Mouse (Mus musculus) neural tube, embryonic 15.5 days (tissue): ENCODE measurements at regions not wholly inside any gene's neighbourhood (a gene's known extent, or its start where the extent isn't known, plus 50 kb on each side); places are given as distances from the start of the nearest gene placed in this dataset.

Experiments used
- ATAC-seq: fragments of 200-750 bp; cut with Nextera tagmentation; 2 replicates; pipeline ENCODE4 v1.8.0; 2017; ENCODE audit warnings: mild to moderate bottlenecking, moderate TSS enrichment, moderate library complexity; ENCODE audit not compliant: low FRiP score
- H3K27ac ChIP-seq: fragments of 300-500 bp; sonication (generic); replicated peaks from 2 replicates; pipeline ENCODE4 v1.5.1; 2015; ENCODE audit warnings: mild to moderate bottlenecking, inconsistent platforms
- H3K27me3 ChIP-seq: fragments of 300-500 bp; sonication (generic); replicated peaks from 2 replicates; pipeline ENCODE4 v1.6.1; 2015; ENCODE audit warnings: inconsistent platforms
- H3K36me3 ChIP-seq: fragments of 300-500 bp; sonication (generic); 2 replicates; pipeline ENCODE4 v1.6.1; 2015; ENCODE audit warnings: inconsistent platforms
- H3K4me1 ChIP-seq: fragments of 300-500 bp; sonication (generic); 2 replicates; pipeline ENCODE4 v1.6.1; 2015; ENCODE audit warnings: inconsistent platforms
- H3K4me2 ChIP-seq: fragments of 300-500 bp; sonication (generic); 2 replicates; pipeline ENCODE4 v1.6.1; 2015; ENCODE audit warnings: inconsistent platforms, mild to moderate bottlenecking, moderate library complexity
- H3K4me3 ChIP-seq: fragments of 300-500 bp; sonication (generic); replicated peaks from 2 replicates; pipeline ENCODE4 v1.5.1; 2015; ENCODE audit warnings: mild to moderate bottlenecking, inconsistent platforms
- H3K9ac ChIP-seq: fragments of 300-500 bp; sonication (generic); replicated peaks from 2 replicates; pipeline ENCODE4 v1.6.1; 2015; ENCODE audit warnings: mild to moderate bottlenecking, inconsistent platforms
- H3K9me3 ChIP-seq: fragments of 300-500 bp; sonication (generic); replicated peaks from 2 replicates; pipeline ENCODE4 v1.6.1; 2016; ENCODE audit warnings: inconsistent platforms
- WGBS: fragments of 180-500 bp; shearing (Covaris S2); methylation state at CpG from one replicate; pipeline ENCODE4 v1.1.7; 2015; ENCODE audit warnings: mixed read lengths; 5-methylcytosine and 5-hydroxymethylcytosine counted together

- Histone ChIP-seq H3K9ac (no peak overlapping the region), H3K27ac (no peak overlapping the region), H3K4me3 (no peak overlapping the region), H3K9me3 (no peaks in the 10 kb centered on the region), H3K36me3 (no peaks in the 10 kb centered on the region), H3K4me1 (no peaks in the 10 kb centered on the region), H3K4me2 (no peak overlapping the region), H3K27me3 (no peaks in the 10 kb centered on the region)
- WGBS: 79% methylated on average over 2 of the region's 2 CpGs
- ATAC-seq: no peak
These were observed 208.8 kb upstream of the Dusp10 start for GRCm38 (mm10) chr1:183804295-183804694.

DNA sequence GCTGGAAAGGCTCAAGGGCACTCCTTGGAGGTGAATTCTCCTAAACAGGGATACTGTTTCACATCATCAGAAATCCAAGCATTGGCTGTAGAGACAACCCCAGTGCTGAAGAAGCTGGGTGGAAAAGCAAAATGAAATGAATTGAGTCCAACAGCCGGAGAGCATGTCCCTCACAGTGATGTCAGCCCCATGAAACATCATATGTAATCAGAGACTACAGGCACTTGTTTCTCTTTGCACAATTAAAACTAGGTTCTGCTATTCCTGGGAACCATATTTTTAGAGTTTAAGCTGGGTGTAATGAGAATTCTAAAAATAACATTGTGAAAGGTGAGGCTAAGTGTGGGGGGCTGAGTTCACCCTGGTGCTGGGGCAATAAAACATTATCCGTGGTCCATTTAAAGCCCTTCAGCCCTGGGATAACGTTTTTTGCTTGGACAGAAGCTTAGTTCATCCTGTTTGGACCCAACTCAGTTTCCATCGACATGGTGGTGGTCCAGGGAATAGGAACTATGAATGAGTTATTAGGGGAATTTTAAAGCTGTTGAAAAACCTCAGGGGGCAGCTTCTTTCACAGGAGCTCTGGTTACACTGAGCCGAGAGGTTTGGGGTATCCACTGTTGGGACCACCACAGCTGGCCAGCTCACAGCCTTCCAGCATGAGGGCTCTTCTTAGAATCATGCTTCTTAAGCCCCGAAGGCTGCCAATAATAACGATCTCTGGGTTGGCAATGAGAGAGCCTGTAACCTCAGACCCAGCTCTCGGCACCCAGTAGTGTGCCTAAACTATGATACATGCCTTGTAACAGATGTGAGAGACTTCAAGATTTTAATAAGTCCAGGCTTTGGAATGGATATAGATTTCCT, 206.0 kb upstream of the Dusp10 start:
- H3K4me2 ChIP-seq: no peak overlapping the region
- 77% methylated on average over 8 of the region's 8 CpGs for whole genome bisulfite sequencing
- ATAC-seq: no peak
- no peaks in the 10 kb centered on the region for H3K27me3 ChIP-seq
- H3K27ac ChIP-seq: no peak overlapping the region
- no peaks in the 10 kb centered on the region for H3K4me1 ChIP-seq
- H3K36me3 ChIP-seq: no peaks in the 10 kb centered on the region
- no peak overlapping the region for H3K9ac ChIP-seq
- no peaks in the 10 kb centered on the region for H3K9me3 ChIP-seq
- no peak overlapping the region for H3K4me3 ChIP-seq

GRCm38 (mm10) chr1:183808168-183808567, 204.9 kb upstream of the Dusp10 start:
- no peak overlapping the region for H3K27ac ChIP-seq
- no peaks in the 10 kb centered on the region for H3K36me3 ChIP-seq
- H3K9ac ChIP-seq: no peak overlapping the region
- no peak overlapping the region for H3K4me2 ChIP-seq
- H3K4me3 ChIP-seq: no peak overlapping the region
- H3K27me3 ChIP-seq: no peaks in the 10 kb centered on the region
- H3K9me3 ChIP-seq: no peaks in the 10 kb centered on the region
- ATAC-seq: no peak
- H3K4me1 ChIP-seq: no peaks in the 10 kb centered on the region
- WGBS: 92% methylated on average over 2 of the region's 2 CpGs

DNA sequence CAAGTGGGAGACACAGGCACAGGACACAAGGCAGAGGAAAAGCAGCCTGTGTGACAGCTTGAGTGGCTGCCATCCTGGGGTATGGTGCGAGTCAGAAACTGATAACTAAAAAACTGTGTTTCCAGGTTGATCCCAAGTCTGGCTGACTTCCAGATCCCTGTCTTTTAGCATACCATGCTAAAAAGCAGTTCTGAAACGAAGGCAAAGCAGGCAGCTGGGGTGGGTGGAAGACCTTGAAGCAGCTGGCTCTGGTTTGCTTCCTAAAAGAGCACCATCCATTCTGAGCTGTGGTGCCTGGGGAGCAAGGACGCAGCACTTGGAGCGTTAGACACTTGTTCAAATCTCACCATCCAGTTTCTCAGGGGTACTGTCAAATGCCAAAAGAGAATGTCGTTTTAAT, 192.5 kb upstream of the Dusp10 start:
- Histone ChIP-seq H3K9ac (no peak overlapping the region), H3K36me3 (no peaks in the 10 kb centered on the region), H3K27me3 (no peaks in the 10 kb centered on the region), H3K27ac (no peak overlapping the region), H3K4me2 (no peak overlapping the region), H3K9me3 (no peaks in the 10 kb centered on the region), H3K4me1 (no peaks in the 10 kb centered on the region), H3K4me3 (no peak overlapping the region)
- no peak for ATAC-seq
- WGBS: 61% methylated on average over 5 of the region's 5 CpGs

- Histone ChIP-seq H3K4me3 (no peak overlapping the region), H3K9ac (no peak overlapping the region), H3K36me3 (no peaks in the 10 kb centered on the region), H3K4me2 (no peak overlapping the region), H3K27ac (no peak overlapping the region), H3K9me3 (no peaks in the 10 kb centered on the region), H3K27me3 (no peaks in the 10 kb centered on the region), H3K4me1 (no peaks in the 10 kb centered on the region)
- no peak for ATAC-seq
- WGBS: 30% methylated on average over 4 of the region's 4 CpGs
These were observed 186.8 kb upstream of the Dusp10 start for GRCm38 (mm10) chr1:183826300-183826699.

GRCm38 (mm10) chr1:183845135-183845534, 168.0 kb upstream of the Dusp10 start:
- H3K4me2 ChIP-seq: no peak overlapping the region
- ATAC-seq: no peak
- H3K9ac ChIP-seq: no peak overlapping the region
- no peak overlapping the region for H3K27ac ChIP-seq
- no peaks in the 10 kb centered on the region for H3K27me3 ChIP-seq
- no peaks in the 10 kb centered on the region for H3K9me3 ChIP-seq
- no peaks in the 10 kb centered on the region for H3K36me3 ChIP-seq
- H3K4me1 ChIP-seq: no peaks in the 10 kb centered on the region
- H3K4me3 ChIP-seq: no peak overlapping the region
- 84% methylated on average over 4 of the region's 4 CpGs for WGBS

- Histone ChIP-seq H3K4me3 (no peak overlapping the region), H3K36me3 (no peaks in the 10 kb centered on the region), H3K9ac (no peak overlapping the region), H3K4me2 (no peak overlapping the region), H3K27me3 (no peaks in the 10 kb centered on the region), H3K9me3 (no peaks in the 10 kb centered on the region), H3K4me1 (no peaks in the 10 kb centered on the region), H3K27ac (no peak overlapping the region)
- 84% methylated on average over 3 of the region's 3 CpGs for WGBS
- no peak for ATAC-seq
These were observed 159.0 kb upstream of the Dusp10 start for GRCm38 (mm10) chr1:183853956-183854613.

DNA sequence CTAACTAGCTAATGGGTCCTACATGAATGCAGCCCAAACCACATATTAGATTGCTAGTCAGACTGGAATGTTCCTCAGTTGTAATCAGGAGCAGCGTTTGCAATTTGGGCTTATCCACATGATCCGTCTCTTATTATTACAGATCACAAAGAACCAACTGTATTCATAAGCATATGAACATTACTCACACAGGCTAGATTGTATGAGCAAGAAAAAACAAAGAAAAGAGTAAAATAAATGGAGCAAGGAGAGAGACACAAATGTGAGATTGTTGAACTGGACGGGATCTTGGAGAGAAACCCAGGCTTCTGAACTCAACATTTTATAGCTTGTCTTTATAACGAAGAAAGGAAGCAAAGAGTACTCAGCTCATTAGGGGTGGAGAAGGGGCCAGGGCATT, 148.0 kb upstream of the Dusp10 start:
- Histone ChIP-seq H3K27me3 (no peaks in the 10 kb centered on the region), H3K4me3 (no peak overlapping the region), H3K4me1 (no peaks in the 10 kb centered on the region), H3K9me3 (no peaks in the 10 kb centered on the region), H3K27ac (no peak overlapping the region), H3K36me3 (no peaks in the 10 kb centered on the region), H3K9ac (no peak overlapping the region), H3K4me2 (no peak overlapping the region)
- WGBS: 68% methylated on average over 4 of the region's 4 CpGs
- no peak for ATAC-seq

DNA sequence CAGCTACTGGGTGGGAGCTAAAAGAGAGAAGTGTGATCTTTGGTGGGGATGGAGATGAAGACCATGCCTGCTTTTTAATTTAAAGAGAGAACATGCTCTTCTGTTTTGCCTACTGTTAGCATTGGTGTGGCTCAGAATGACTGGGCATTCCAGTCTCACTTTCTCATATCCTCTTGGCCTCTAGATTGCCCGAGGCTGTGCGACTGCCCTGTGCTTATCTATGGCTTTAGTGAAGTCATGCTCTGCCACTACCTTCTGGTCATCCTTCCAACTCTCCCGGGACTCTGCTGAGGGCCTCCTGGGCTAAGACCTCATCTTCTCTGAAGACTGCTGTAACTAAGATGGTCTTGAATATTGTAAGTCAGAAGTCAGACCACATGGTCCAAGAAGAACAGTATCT, 147.5 kb upstream of the Dusp10 start:
- H3K27me3 ChIP-seq: no peaks in the 10 kb centered on the region
- no peak overlapping the region for H3K4me2 ChIP-seq
- H3K9me3 ChIP-seq: no peaks in the 10 kb centered on the region
- no peaks in the 10 kb centered on the region for H3K36me3 ChIP-seq
- 82% methylated on average over 3 of the region's 3 CpGs for whole genome bisulfite sequencing
- ATAC-seq: no peak
- no peaks in the 10 kb centered on the region for H3K4me1 ChIP-seq
- no peak overlapping the region for H3K9ac ChIP-seq
- no peak overlapping the region for H3K27ac ChIP-seq
- H3K4me3 ChIP-seq: no peak overlapping the region

- H3K4me3 ChIP-seq: no peak overlapping the region
- H3K9me3 ChIP-seq: no peaks in the 10 kb centered on the region
- no peaks in the 10 kb centered on the region for H3K4me1 ChIP-seq
- no peak for ATAC-seq
- H3K36me3 ChIP-seq: no peaks in the 10 kb centered on the region
- no peak overlapping the region for H3K9ac ChIP-seq
- H3K27me3 ChIP-seq: no peaks in the 10 kb centered on the region
- no peak overlapping the region for H3K4me2 ChIP-seq
- WGBS: 94% methylated on average over 5 of the region's 5 CpGs
- H3K27ac ChIP-seq: no peak overlapping the region
These were observed 144.1 kb upstream of the Dusp10 start for GRCm38 (mm10) chr1:183868965-183869364.

- ATAC-seq: no peak
- WGBS: 89% methylated on average over 3 of the region's 3 CpGs
- Histone ChIP-seq H3K9me3 (no peaks in the 10 kb centered on the region), H3K27ac (no peak overlapping the region), H3K36me3 (no peaks in the 10 kb centered on the region), H3K4me3 (no peak overlapping the region), H3K9ac (no peak overlapping the region), H3K4me1 (no peaks in the 10 kb centered on the region), H3K27me3 (no peaks in the 10 kb centered on the region), H3K4me2 (no peak overlapping the region)
These were observed 117.2 kb upstream of the Dusp10 start for GRCm38 (mm10) chr1:183895936-183896335.

GRCm38 (mm10) chr1:183898091-183898490, 115.0 kb upstream of the Dusp10 start:
- H3K4me3 ChIP-seq: no peak overlapping the region
- no peaks in the 10 kb centered on the region for H3K36me3 ChIP-seq
- H3K4me2 ChIP-seq: no peak overlapping the region
- ATAC-seq: no peak
- no peak overlapping the region for H3K9ac ChIP-seq
- H3K27me3 ChIP-seq: no peaks in the 10 kb centered on the region
- H3K9me3 ChIP-seq: no peaks in the 10 kb centered on the region
- no peaks in the 10 kb centered on the region for H3K4me1 ChIP-seq
- H3K27ac ChIP-seq: no peak overlapping the region
- WGBS: 65% methylated on average over 3 of the region's 3 CpGs
